Mouse (Mus musculus) right cerebral cortex, adult 18-20 months (tissue): Measurements from ENCODE around the gene Smim23.

Experiments
- DNase-seq: peaks from one replicate; pipeline ENCODE4 v3.0.0; 2022; ENCODE audit warnings: mixed read lengths

The Smim23 gene

DNA sequence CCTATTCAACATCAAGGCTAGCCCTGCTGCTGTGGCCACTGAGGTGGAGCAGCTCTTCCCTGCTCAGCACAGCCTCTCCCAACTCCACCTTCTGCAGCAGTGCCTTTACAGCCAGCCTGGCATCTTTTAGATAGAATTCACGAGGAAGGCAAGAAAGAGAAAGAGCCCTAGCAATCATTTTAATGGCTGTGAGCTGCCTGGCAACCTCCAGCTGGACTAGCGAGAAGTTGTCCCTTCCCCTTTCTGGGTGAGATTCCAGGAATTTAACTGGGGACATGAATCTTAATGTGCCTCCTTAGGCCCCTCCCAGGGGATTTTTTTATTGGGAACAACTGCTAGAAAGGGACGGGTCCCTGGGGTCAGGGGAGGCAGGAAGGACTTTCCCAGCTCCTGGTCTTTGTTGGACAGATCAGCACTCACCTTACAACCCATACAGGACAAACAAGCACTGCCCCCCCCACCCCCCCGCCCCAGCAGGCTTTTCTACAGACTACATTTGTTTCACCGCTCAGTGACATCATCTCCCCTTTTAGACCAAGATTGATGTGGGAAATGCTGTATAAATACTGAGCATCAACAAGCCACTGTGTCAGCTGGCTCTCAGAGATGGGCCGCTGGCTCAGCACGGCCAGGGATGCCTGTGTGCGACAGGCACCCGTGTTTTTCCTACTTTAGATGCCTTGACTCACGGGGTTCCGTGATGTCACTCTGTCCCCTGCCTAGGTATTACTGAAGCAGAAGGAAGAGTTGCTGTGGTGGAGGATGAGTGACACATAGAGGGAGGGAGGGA, 43.5 kb downstream of the Smim23 start:
- DNase-seq = peak; percentile 14

DNA sequence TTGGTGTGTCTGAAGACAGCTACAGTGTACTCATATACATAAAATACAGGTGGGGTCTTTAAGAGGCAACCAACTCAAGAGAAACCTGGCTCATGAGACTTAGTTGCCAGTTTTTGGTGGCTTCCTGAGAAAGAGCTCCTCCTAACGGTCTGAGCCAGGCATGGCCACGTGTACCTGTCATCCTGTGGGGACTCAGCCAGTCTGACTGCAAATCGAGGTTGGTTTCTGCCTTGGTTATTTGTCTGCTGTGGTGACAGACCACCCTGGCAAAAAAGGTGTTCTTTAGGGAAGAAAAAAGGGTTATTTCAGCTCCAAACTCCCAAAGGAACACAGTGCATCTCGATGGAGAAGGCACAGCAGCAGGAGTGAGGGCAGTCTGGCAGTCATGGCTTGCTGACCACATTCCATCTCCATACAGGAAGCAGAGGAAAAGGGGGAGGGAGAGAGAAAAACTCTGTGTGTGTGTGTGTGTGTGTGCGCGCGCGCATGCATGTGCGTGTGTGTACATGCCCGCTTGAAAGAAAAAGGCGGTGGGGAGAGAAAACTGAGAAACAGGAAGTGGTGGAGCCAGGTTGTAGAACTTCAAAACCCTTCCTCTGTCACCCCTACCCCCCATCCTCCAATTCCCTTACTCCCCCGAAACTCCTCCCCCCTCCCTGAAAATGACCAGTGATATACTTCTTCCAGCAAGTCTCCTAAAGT, 55.6 kb downstream of the Smim23 start:
- DNase-seq = no peak
